Mouse (Mus musculus): ENCODE results near the gene Acsl5. TPM values are rescaled to one million over a fixed set of nuclear protein-coding genes. Genes with fewer than 3 reads are reported as not detected.

Acsl5 gene
- polyA plus RNA-seq (2014; fragmentation: Illumina TruSeq; extraction: RNeasy Lipid Tissue Mini Kit (QIAGEN cat#74804); ENCODE audit: low read depth, low replicate concordance), result 52.2 TPM

GRCm38 (mm10) chr19:55251383-55252124, at the start of gene Acsl5:
Gene Acsl5 (plus strand): TSS chr19:55251938.

GRCm38 (mm10) chr19:55241186-55241645, 10.5 kb upstream of the Acsl5 start, which contains the start of gene Gucy2g:
Gene Gucy2g (minus strand): TSS chr19:55241236.

GRCm38 (mm10) chr19:55315452-55316108, 63.8 kb downstream of the Acsl5 start, which contains the start of gene Zdhhc6:
Gene Zdhhc6 (minus strand): TSS chr19:55316032.

GRCm38 (mm10) chr19:55316109-55316714, 64.5 kb downstream of the Acsl5 start, which contains the start of gene Vti1a:
Gene Vti1a (plus strand): TSS chr19:55316295.

Other genes starting within 250 kb of the Acsl5 start
- 7.8 TPM for gene Gpam, start 124.7 kb upstream of the Acsl5 start, polyA plus RNA-seq (2014; fragmentation: Illumina TruSeq; extraction: RNeasy Lipid Tissue Mini Kit (QIAGEN cat#74804); ENCODE audit: low read depth, low replicate concordance)
- 0.08 TPM for gene Tectb, start 71.2 kb upstream of the Acsl5 start, polyA plus RNA-seq (2014; fragmentation: Illumina TruSeq; extraction: RNeasy Lipid Tissue Mini Kit (QIAGEN cat#74804); ENCODE audit: low read depth, low replicate concordance)
- gene Gucy2g, start 10.7 kb upstream of the Acsl5 start, polyA plus RNA-seq (2014; fragmentation: Illumina TruSeq; extraction: RNeasy Lipid Tissue Mini Kit (QIAGEN cat#74804); ENCODE audit: low read depth, low replicate concordance), result 0.35 TPM
- 39.7 TPM for gene Zdhhc6, start 64.1 kb downstream of the Acsl5 start, polyA plus RNA-seq (2014; fragmentation: Illumina TruSeq; extraction: RNeasy Lipid Tissue Mini Kit (QIAGEN cat#74804); ENCODE audit: low read depth, low replicate concordance)
- 8.2 TPM for gene Vti1a, start 64.4 kb downstream of the Acsl5 start, polyA plus RNA-seq (2014; fragmentation: Illumina TruSeq; extraction: RNeasy Lipid Tissue Mini Kit (QIAGEN cat#74804); ENCODE audit: low read depth, low replicate concordance)

All from testis, adult 10 weeks (tissue).